Mouse (Mus musculus) bone marrow macrophage, adult 2 months (primary cell): ENCODE measurements around the gene Trappc10. TPM values are rescaled to one million over a fixed set of nuclear protein-coding genes. Genes with fewer than 3 reads are reported as not detected.

Source experiments
- H3K27ac ChIP-seq: 2 replicates; pipeline ENCODE4 v1.5.1; 2012; ENCODE audit warnings: low read depth, low read length; ENCODE audit not compliant: insufficient read depth
- H3K4me1 ChIP-seq: 2 replicates; pipeline ENCODE4 v1.6.1; 2012; ENCODE audit warnings: low read length; ENCODE audit not compliant: control insufficient read depth, insufficient read depth
- H3K4me3 ChIP-seq: 2 replicates; pipeline ENCODE4 v1.5.1; 2012; ENCODE audit warnings: mild to moderate bottlenecking, low read length, moderate library complexity; ENCODE audit not compliant: insufficient read depth
- CTCF ChIP-seq: IDR thresholded peaks from 2 replicates; pipeline ENCODE4 v1.5.1; 2012; ENCODE audit warnings: low read depth, mild to moderate bottlenecking, low read length, moderate library complexity
- POLR2A ChIP-seq: IDR thresholded peaks from 2 replicates; pipeline ENCODE4 v1.6.1; 2012; ENCODE audit warnings: mild to moderate bottlenecking, low read depth, low read length, borderline replicate concordance
- polyA plus RNA-seq: library from polyadenylated mRNA; stranded (reverse); fragments of >200 nt; gene quantifications from 2 replicates; pipeline ENCODE4 v1.2.4, GENCODE M21; 2012; ENCODE audit not compliant: missing spikeins, insufficient read depth, insufficient read length

Trappc10 gene
- polyA plus RNA-seq, 1 experiment = 29.6 TPM

GRCm38 (mm10) chr10:78163923-78164322 is 80.5 kb downstream of the Trappc10 start:
- Histone ChIP-seq H3K4me1 (peaks cover 24% of the 10 kb centered on the region), H3K27ac (no peak overlapping the region), H3K4me3 (no peak overlapping the region)
- TF ChIP-seq CTCF = peak; percentile 75
- no peak for TF ChIP-seq POLR2A

- no peak for TF ChIP-seq CTCF
- TF ChIP-seq POLR2A = no peak
- H3K4me1 ChIP-seq = peaks cover 17% of the 10 kb centered on the region
- no peak overlapping the region for H3K4me3 ChIP-seq
Measured at GRCm38 (mm10) chr10:78163241-78163640, 81.2 kb downstream of the Trappc10 start.

GRCm38 (mm10) chr10:78162646-78163045 is 81.8 kb downstream of the Trappc10 start:
- Histone ChIP-seq H3K4me3 (no peak overlapping the region), H3K27ac (no peak overlapping the region), H3K4me1 (peaks cover 17% of the 10 kb centered on the region)
- TF ChIP-seq POLR2A (no peak), CTCF (no peak)

More at GRCm38 (mm10) chr10:78163241-78163640, 81.2 kb downstream of the Trappc10 start:
- H3K27ac ChIP-seq = no peak overlapping the region

- Histone ChIP-seq H3K4me3 (no peak overlapping the region), H3K4me1 (peaks cover 26% of the 10 kb centered on the region), H3K27ac (no peak overlapping the region)
- TF ChIP-seq CTCF = no peak
- TF ChIP-seq POLR2A = no peak
Measured at GRCm38 (mm10) chr10:78161096-78161495, 83.3 kb downstream of the Trappc10 start.

- no peak for TF ChIP-seq POLR2A
- no peak for TF ChIP-seq CTCF
- Histone ChIP-seq H3K27ac (0 out of 2 replicates have a peak overlapping the region, but pooled peaks have one; percentile 3), H3K4me3 (no peak overlapping the region), H3K4me1 (peaks cover 27% of the 10 kb centered on the region)
Measured at GRCm38 (mm10) chr10:78160369-78161095, 83.9 kb downstream of the Trappc10 start.

- Histone ChIP-seq H3K4me1 (peaks cover 31% of the 10 kb centered on the region), H3K27ac (no peak overlapping the region), H3K4me3 (no peak overlapping the region)
- no peak for TF ChIP-seq POLR2A
- TF ChIP-seq CTCF = peak; percentile 72
Measured at GRCm38 (mm10) chr10:78159906-78160305, 84.5 kb downstream of the Trappc10 start.

GRCm38 (mm10) chr10:78159252-78159878 is 85.1 kb downstream of the Trappc10 start:
- H3K4me1 ChIP-seq = peaks cover 31% of the 10 kb centered on the region
- peak overlapping the region; percentile 34 for H3K4me3 ChIP-seq
- TF ChIP-seq POLR2A (no peak), CTCF (no peak)
- H3K27ac ChIP-seq = no peak overlapping the region

- no peak for TF ChIP-seq POLR2A
- no peak for TF ChIP-seq CTCF
- Histone ChIP-seq H3K4me3 (no peak overlapping the region), H3K27ac (no peak overlapping the region), H3K4me1 (peaks cover 31% of the 10 kb centered on the region)
Measured at GRCm38 (mm10) chr10:78158041-78158440, 86.4 kb downstream of the Trappc10 start.

- Histone ChIP-seq H3K4me1 (peaks cover 31% of the 10 kb centered on the region), H3K27ac (no peak overlapping the region), H3K4me3 (no peak overlapping the region)
- no peak for TF ChIP-seq CTCF
- no peak for TF ChIP-seq POLR2A
Measured at GRCm38 (mm10) chr10:78156926-78157325, 87.5 kb downstream of the Trappc10 start.
